Mouse (Mus musculus) bone marrow macrophage, adult 2 months (primary cell): ENCODE data around the gene Sec14l1.

Experiments used
- CTCF ChIP-seq: IDR thresholded peaks from 2 replicates; pipeline ENCODE4 v1.5.1; 2012; ENCODE audit warnings: low read depth, mild to moderate bottlenecking, low read length, moderate library complexity
- POLR2A ChIP-seq: IDR thresholded peaks from 2 replicates; pipeline ENCODE4 v1.6.1; 2012; ENCODE audit warnings: mild to moderate bottlenecking, low read depth, low read length, borderline replicate concordance

- TF ChIP-seq POLR2A (no peak), CTCF (no peak)
These were observed 45.8 kb downstream of the Sec14l1 start for GRCm38 (mm10) chr11:117160791-117161190.
